Mouse (Mus musculus): ENCODE data around the gene Rabgap1l. TPM values are rescaled to one million over a fixed set of nuclear protein-coding genes. Genes with fewer than 3 reads are reported as not detected.
A peak's percentile ranks its signal among the peaks of the same experiment; 100 is the strongest.

The Rabgap1l gene
- total and polyA plus RNA-seq, 2 experiments: 6.4 to 78.7 TPM

- H3K9ac ChIP-seq (ENCODE audit: low read depth, low read length): no peak overlapping the region; the same call in 1 of the 2 replicates
- WGBS: 2% methylated on average over 8 of the region's 8 CpGs
- no peak overlapping the region; the same call in 1 of the 2 replicates for H3K27ac ChIP-seq (replicated peaks; ENCODE audit: insufficient read depth, low read depth, low read length)
- peak overlapping the region; percentile 86 for H3K4me3 ChIP-seq (ENCODE audit: insufficient read depth, low read depth, low read length)
- H3K36me3 ChIP-seq (ENCODE audit: control insufficient read depth, insufficient read depth, low read length): peaks cover 13% of the 10 kb centered on the region
- peak; percentile 40 for DNase-seq (ENCODE audit: extremely low read depth, low read depth, low spot score)
- TF ChIP-seq CTCF (IDR thresholded peaks at IDR 0.05; ENCODE audit: low read depth, low read length) (no peak), POLR2A (IDR thresholded peaks at IDR 0.05; ENCODE audit: extremely low read depth, insufficient read depth, low read length) (no peak)
- peaks cover 15% of the 10 kb centered on the region; the same call in 1 of the 2 replicates for H3K79me2 ChIP-seq (ENCODE audit: control insufficient read depth, insufficient read depth, low read length)
- H3K4me1 ChIP-seq (ENCODE audit: control insufficient read depth, insufficient read depth, low read length): peaks cover 6% of the 10 kb centered on the region
- no peaks in the 10 kb centered on the region for H3K27me3 ChIP-seq (ENCODE audit: control insufficient read depth, insufficient read depth, low read length)
These were observed 581.4 kb downstream of the Rabgap1l start for GRCm38 (mm10) chr1:160211597-160212122.

DNA sequence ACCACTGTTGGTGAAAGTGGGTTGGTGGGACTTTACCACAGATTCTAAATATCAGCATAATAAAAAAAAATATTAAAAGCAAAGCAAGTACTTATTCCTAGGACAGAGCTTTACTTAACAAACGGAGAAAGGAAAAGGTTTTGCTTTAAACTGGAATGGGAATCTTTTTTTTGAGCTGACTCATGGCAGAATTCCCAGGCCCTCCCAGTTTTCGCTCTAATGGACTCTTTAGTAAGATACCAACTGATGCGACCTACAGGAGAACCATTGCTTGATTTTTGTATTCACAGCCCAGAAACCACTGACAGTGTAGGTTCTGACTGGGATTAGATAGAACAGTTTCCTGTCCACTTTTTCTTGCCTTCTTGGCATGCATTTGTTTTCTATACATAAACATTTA lies 582.4 kb downstream of the Rabgap1l start:
- Histone ChIP-seq H3K4me1 (ENCODE audit: control insufficient read depth, insufficient read depth, low read length) (peaks cover 6% of the 10 kb centered on the region), H3K79me2 (ENCODE audit: control insufficient read depth, insufficient read depth, low read length) (peaks cover 18% of the 10 kb centered on the region; the same call in 1 of the 2 replicates), H3K27ac (replicated peaks; ENCODE audit: insufficient read depth, low read depth, low read length) (no peak overlapping the region), H3K27me3 (ENCODE audit: control insufficient read depth, insufficient read depth, low read length) (no peaks in the 10 kb centered on the region), H3K4me3 (ENCODE audit: insufficient read depth, low read depth, low read length) (no peak overlapping the region), H3K9ac (ENCODE audit: low read depth, low read length) (no peak overlapping the region), H3K36me3 (ENCODE audit: control insufficient read depth, insufficient read depth, low read length) (peaks cover 22% of the 10 kb centered on the region)
- DNase-seq (ENCODE audit: extremely low read depth, low read depth, low spot score): peak; percentile 38
- 27% methylated on average over 3 of the region's 3 CpGs for WGBS
- TF ChIP-seq POLR2A (IDR thresholded peaks at IDR 0.05; ENCODE audit: extremely low read depth, insufficient read depth, low read length): no peak
- no peak for TF ChIP-seq CTCF (IDR thresholded peaks at IDR 0.05; ENCODE audit: low read depth, low read length)

DNA sequence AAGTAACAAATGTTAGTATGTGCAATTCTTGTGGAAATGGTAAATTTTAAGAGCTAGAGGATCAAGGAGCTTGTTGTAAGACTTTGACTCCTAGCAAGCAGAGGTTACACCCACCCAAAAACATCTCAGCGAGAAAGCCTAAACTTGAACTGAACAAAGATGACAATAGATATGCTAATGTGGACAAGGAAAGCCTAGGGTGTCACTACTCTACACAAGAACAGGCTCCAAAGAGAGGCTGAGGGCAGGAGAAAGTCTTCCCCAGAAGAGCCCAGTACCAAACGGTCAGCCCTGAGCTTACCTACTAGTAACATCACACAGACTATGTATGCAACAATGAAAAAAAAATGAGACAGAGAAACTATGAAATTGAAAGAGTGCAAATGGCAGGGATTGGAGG lies 583.2 kb downstream of the Rabgap1l start:
- Histone ChIP-seq H3K4me3 (ENCODE audit: insufficient read depth, low read depth, low read length) (no peak overlapping the region), H3K9ac (ENCODE audit: low read depth, low read length) (no peak overlapping the region), H3K27ac (replicated peaks; ENCODE audit: insufficient read depth, low read depth, low read length) (no peak overlapping the region), H3K4me1 (ENCODE audit: control insufficient read depth, insufficient read depth, low read length) (peaks cover 6% of the 10 kb centered on the region), H3K79me2 (ENCODE audit: control insufficient read depth, insufficient read depth, low read length) (peaks cover 18% of the 10 kb centered on the region; the same call in 1 of the 2 replicates), H3K27me3 (ENCODE audit: control insufficient read depth, insufficient read depth, low read length) (no peaks in the 10 kb centered on the region), H3K36me3 (ENCODE audit: control insufficient read depth, insufficient read depth, low read length) (peaks cover 28% of the 10 kb centered on the region)
- DNase-seq (ENCODE audit: extremely low read depth, low read depth, low spot score): no peak
- WGBS: 90% methylated on average over 2 of the region's 2 CpGs
- TF ChIP-seq CTCF (IDR thresholded peaks at IDR 0.05; ENCODE audit: low read depth, low read length) (no peak), POLR2A (IDR thresholded peaks at IDR 0.05; ENCODE audit: extremely low read depth, insufficient read depth, low read length) (no peak)

DNA sequence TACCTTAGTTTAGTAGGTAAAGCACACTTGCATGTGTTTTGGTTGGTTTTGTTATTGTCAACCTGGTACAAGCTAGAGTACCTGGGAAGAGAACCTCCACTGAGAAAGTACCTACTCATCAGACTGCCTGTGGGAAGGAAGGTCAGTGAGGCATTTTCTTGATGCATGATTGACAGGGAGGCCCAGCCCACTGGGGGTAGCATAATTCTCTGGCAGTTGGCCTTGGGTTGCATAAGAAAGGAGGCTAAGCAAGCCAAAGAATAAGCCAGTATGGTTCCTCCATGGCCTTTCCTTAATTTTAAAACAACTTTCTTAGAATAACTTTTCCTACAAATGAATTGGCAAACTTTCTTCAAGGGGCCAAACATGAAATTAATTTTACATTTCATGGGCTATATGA lies 587.5 kb downstream of the Rabgap1l start:
- Histone ChIP-seq H3K4me3 (ENCODE audit: insufficient read depth, low read depth, low read length) (no peak overlapping the region), H3K27ac (replicated peaks; ENCODE audit: insufficient read depth, low read depth, low read length) (no peak overlapping the region), H3K9ac (ENCODE audit: low read depth, low read length) (no peak overlapping the region), H3K79me2 (ENCODE audit: control insufficient read depth, insufficient read depth, low read length) (peaks cover 12% of the 10 kb centered on the region; the same call in 1 of the 2 replicates), H3K4me1 (ENCODE audit: control insufficient read depth, insufficient read depth, low read length) (no peaks in the 10 kb centered on the region), H3K27me3 (ENCODE audit: control insufficient read depth, insufficient read depth, low read length) (no peaks in the 10 kb centered on the region), H3K36me3 (ENCODE audit: control insufficient read depth, insufficient read depth, low read length) (peaks cover 53% of the 10 kb centered on the region)
- no peak for DNase-seq (ENCODE audit: extremely low read depth, low read depth, low spot score)
- no peak for TF ChIP-seq CTCF (IDR thresholded peaks at IDR 0.05; ENCODE audit: low read depth, low read length)

DNA sequence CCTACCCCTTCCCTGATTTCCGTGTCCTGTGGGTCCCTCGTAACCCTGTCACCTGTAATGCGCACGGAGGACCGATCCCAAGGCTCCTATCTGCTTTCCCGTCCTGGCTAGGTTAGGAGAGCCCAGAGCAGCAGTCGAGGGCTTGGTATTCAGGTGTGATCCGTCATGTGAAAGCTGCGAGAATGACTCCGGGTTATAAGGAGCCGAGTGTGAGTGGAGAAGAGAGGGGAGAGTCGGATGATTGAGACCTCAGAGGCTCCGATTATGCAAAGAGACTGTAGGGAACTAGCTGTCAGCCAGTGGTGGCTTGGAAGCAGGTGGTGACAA lies 597.7 kb downstream of the Rabgap1l start:
- TF ChIP-seq POLR2A (IDR thresholded peaks at IDR 0.05; ENCODE audit: extremely low read depth, insufficient read depth, low read length) (no peak), CTCF (IDR thresholded peaks at IDR 0.05; ENCODE audit: low read depth, low read length) (no peak)
- Histone ChIP-seq H3K9ac (ENCODE audit: low read depth, low read length) (peak overlapping the region; percentile 84), H3K36me3 (ENCODE audit: control insufficient read depth, insufficient read depth, low read length) (peaks cover 9% of the 10 kb centered on the region), H3K79me2 (ENCODE audit: control insufficient read depth, insufficient read depth, low read length) (no peaks in the 10 kb centered on the region), H3K4me3 (ENCODE audit: insufficient read depth, low read depth, low read length) (peak overlapping the region; percentile 74), H3K27me3 (ENCODE audit: control insufficient read depth, insufficient read depth, low read length) (no peaks in the 10 kb centered on the region), H3K4me1 (ENCODE audit: control insufficient read depth, insufficient read depth, low read length) (peaks cover 2% of the 10 kb centered on the region; the same call in 1 of the 2 replicates), H3K27ac (replicated peaks; ENCODE audit: insufficient read depth, low read depth, low read length) (peak overlapping the region; percentile 62)
- no peak for DNase-seq (ENCODE audit: extremely low read depth, low read depth, low spot score)
- WGBS: under 1% methylated on average over 13 of the region's 13 CpGs

GRCm38 (mm10) chr1:160194529-160195336 lies 598.3 kb downstream of the Rabgap1l start, which contains the start of gene Mrps14:
TSS of gene Mrps14 (plus strand) at chr1:160195215.
- Histone ChIP-seq H3K4me3 (ENCODE audit: insufficient read depth, low read depth, low read length) (peak within 1 kb of the TSS; percentile 74), H3K36me3 (ENCODE audit: control insufficient read depth, insufficient read depth, low read length) (peaks cover 6% of the 10 kb centered on the region; the same call in 1 of the 2 replicates), H3K4me1 (ENCODE audit: control insufficient read depth, insufficient read depth, low read length) (peaks cover 2% of the 10 kb centered on the region; the same call in 1 of the 2 replicates), H3K9ac (ENCODE audit: low read depth, low read length) (peak within 1 kb of the TSS; percentile 84), H3K27ac (replicated peaks; ENCODE audit: insufficient read depth, low read depth, low read length) (peak within 1 kb of the TSS; percentile 62), H3K27me3 (ENCODE audit: control insufficient read depth, insufficient read depth, low read length) (no peaks in the 10 kb centered on the region), H3K79me2 (ENCODE audit: control insufficient read depth, insufficient read depth, low read length) (no peaks in the 10 kb centered on the region)
- TF ChIP-seq POLR2A (IDR thresholded peaks at IDR 0.05; ENCODE audit: extremely low read depth, insufficient read depth, low read length) (peak; percentile 81), CTCF (IDR thresholded peaks at IDR 0.05; ENCODE audit: low read depth, low read length) (peak; percentile 91)
- DNase-seq (ENCODE audit: extremely low read depth, low read depth, low spot score): peak; percentile 98
- 8% methylated on average over 31 of the region's 31 CpGs for WGBS
